Mouse (Mus musculus): ENCODE measurements at regions not wholly inside any gene's neighbourhood (a gene's known extent, or its start where the extent isn't known, plus 50 kb on each side); places are given as distances from the start of the nearest gene placed in this dataset.
A peak's percentile ranks its signal among the peaks of the same experiment; 100 is the strongest.

- Histone ChIP-seq H3K36me3 (replicated peaks; ENCODE audit: control insufficient read depth, insufficient read depth, low read depth, low read length) (no peaks in the 10 kb centered on the region), H3K9ac (replicated peaks; ENCODE audit: low read length) (no peak overlapping the region), H3K9me3 (replicated peaks; ENCODE audit: control insufficient read depth, low read length) (no peaks in the 10 kb centered on the region), H3K4me1 (ENCODE audit: control insufficient read depth, insufficient read depth, low read length) (no peaks in the 10 kb centered on the region), H3K4me3 (ENCODE audit: low read depth, low read length) (no peak overlapping the region), H3K27ac (replicated peaks; ENCODE audit: low read depth, low read length) (no peak overlapping the region), H3K4me2 (ENCODE audit: low read depth, low read length) (no peak overlapping the region), H3K27me3 (ENCODE audit: control insufficient read depth, insufficient read depth, low read length) (no peaks in the 10 kb centered on the region)
- peak; percentile 10 for DNase-seq (ENCODE audit: low spot score)
- no peak for ATAC-seq (replicated peaks; ENCODE audit: insufficient number of reproducible peaks, low FRiP score, low TSS enrichment, low read depth)
- 60% methylated on average over 3 of the region's 3 CpGs for WGBS
Measured at GRCm38 (mm10) chr15:42921618-42922017, 2787.5 kb downstream of the 9330182O14Rik start.

GRCm38 (mm10) chr15:42928331-42928730 lies 2794.2 kb downstream of the 9330182O14Rik start:
- H3K9me3 ChIP-seq (replicated peaks; ENCODE audit: control insufficient read depth, low read length): no peaks in the 10 kb centered on the region
- no peak for DNase-seq (ENCODE audit: low spot score)
- no peaks in the 10 kb centered on the region for H3K4me1 ChIP-seq (ENCODE audit: control insufficient read depth, insufficient read depth, low read length)
- H3K27ac ChIP-seq (replicated peaks; ENCODE audit: low read depth, low read length): no peak overlapping the region
- H3K4me3 ChIP-seq (ENCODE audit: low read depth, low read length): no peak overlapping the region
- H3K27me3 ChIP-seq (ENCODE audit: control insufficient read depth, insufficient read depth, low read length): no peaks in the 10 kb centered on the region
- ATAC-seq (replicated peaks; ENCODE audit: insufficient number of reproducible peaks, low FRiP score, low TSS enrichment, low read depth): no peak
- no peaks in the 10 kb centered on the region for H3K36me3 ChIP-seq (replicated peaks; ENCODE audit: control insufficient read depth, insufficient read depth, low read depth, low read length)
- WGBS: 78% methylated on average over 4 of the region's 4 CpGs
- no peak overlapping the region for H3K4me2 ChIP-seq (ENCODE audit: low read depth, low read length)
- H3K9ac ChIP-seq (replicated peaks; ENCODE audit: low read length): no peak overlapping the region

GRCm38 (mm10) chr15:42944610-42945009 lies 2810.4 kb downstream of the 9330182O14Rik start:
- no peaks in the 10 kb centered on the region for H3K9me3 ChIP-seq (replicated peaks; ENCODE audit: control insufficient read depth, low read length)
- H3K27me3 ChIP-seq (ENCODE audit: control insufficient read depth, insufficient read depth, low read length): no peaks in the 10 kb centered on the region
- H3K27ac ChIP-seq (replicated peaks; ENCODE audit: low read depth, low read length): no peak overlapping the region
- no peaks in the 10 kb centered on the region for H3K36me3 ChIP-seq (replicated peaks; ENCODE audit: control insufficient read depth, insufficient read depth, low read depth, low read length)
- DNase-seq (ENCODE audit: low spot score) (no peak), ATAC-seq (replicated peaks; ENCODE audit: insufficient number of reproducible peaks, low FRiP score, low TSS enrichment, low read depth) (no peak)
- H3K4me1 ChIP-seq (ENCODE audit: control insufficient read depth, insufficient read depth, low read length): no peaks in the 10 kb centered on the region
- H3K4me2 ChIP-seq (ENCODE audit: low read depth, low read length): no peak overlapping the region
- no peak overlapping the region for H3K9ac ChIP-seq (replicated peaks; ENCODE audit: low read length)
- 89% methylated on average over 1 of the region's 1 CpGs for WGBS
- H3K4me3 ChIP-seq (ENCODE audit: low read depth, low read length): no peak overlapping the region

- Histone ChIP-seq H3K9ac (replicated peaks; ENCODE audit: low read length) (no peak overlapping the region), H3K27ac (replicated peaks; ENCODE audit: low read depth, low read length) (no peak overlapping the region), H3K36me3 (replicated peaks; ENCODE audit: control insufficient read depth, insufficient read depth, low read depth, low read length) (no peaks in the 10 kb centered on the region), H3K27me3 (ENCODE audit: control insufficient read depth, insufficient read depth, low read length) (no peaks in the 10 kb centered on the region), H3K9me3 (replicated peaks; ENCODE audit: control insufficient read depth, low read length) (no peaks in the 10 kb centered on the region), H3K4me3 (ENCODE audit: low read depth, low read length) (no peak overlapping the region), H3K4me1 (ENCODE audit: control insufficient read depth, insufficient read depth, low read length) (no peaks in the 10 kb centered on the region), H3K4me2 (ENCODE audit: low read depth, low read length) (no peak overlapping the region)
- 79% methylated on average over 4 of the region's 4 CpGs for WGBS
- no peak for ATAC-seq (replicated peaks; ENCODE audit: insufficient number of reproducible peaks, low FRiP score, low TSS enrichment, low read depth)
- DNase-seq (ENCODE audit: low spot score): no peak
Measured at GRCm38 (mm10) chr15:42955167-42955566, 2821.0 kb downstream of the 9330182O14Rik start.

GRCm38 (mm10) chr15:42962747-42963338 lies 2828.7 kb downstream of the 9330182O14Rik start:
- 0 out of 2 replicates have a peak, but pooled peaks have one; percentile 34 for ATAC-seq (replicated peaks; ENCODE audit: insufficient number of reproducible peaks, low FRiP score, low TSS enrichment, low read depth)

GRCm38 (mm10) chr15:42965314-42965713 lies 2831.1 kb downstream of the 9330182O14Rik start:
- Histone ChIP-seq H3K36me3 (replicated peaks; ENCODE audit: control insufficient read depth, insufficient read depth, low read depth, low read length) (no peaks in the 10 kb centered on the region), H3K4me3 (ENCODE audit: low read depth, low read length) (no peak overlapping the region), H3K4me1 (ENCODE audit: control insufficient read depth, insufficient read depth, low read length) (no peaks in the 10 kb centered on the region), H3K27me3 (ENCODE audit: control insufficient read depth, insufficient read depth, low read length) (no peaks in the 10 kb centered on the region), H3K9ac (replicated peaks; ENCODE audit: low read length) (no peak overlapping the region), H3K9me3 (replicated peaks; ENCODE audit: control insufficient read depth, low read length) (no peaks in the 10 kb centered on the region), H3K4me2 (ENCODE audit: low read depth, low read length) (no peak overlapping the region), H3K27ac (replicated peaks; ENCODE audit: low read depth, low read length) (no peak overlapping the region)
- DNase-seq (ENCODE audit: low spot score) (no peak), ATAC-seq (replicated peaks; ENCODE audit: insufficient number of reproducible peaks, low FRiP score, low TSS enrichment, low read depth) (no peak)
- 64% methylated on average over 3 of the region's 3 CpGs for whole genome bisulfite sequencing

More at GRCm38 (mm10) chr15:42962747-42963338, 2828.7 kb downstream of the 9330182O14Rik start:
- DNase-seq (ENCODE audit: low spot score): peak; percentile 93
- H3K9ac ChIP-seq (replicated peaks; ENCODE audit: low read length): no peak overlapping the region
- no peak overlapping the region for H3K4me2 ChIP-seq (ENCODE audit: low read depth, low read length)
- H3K27me3 ChIP-seq (ENCODE audit: control insufficient read depth, insufficient read depth, low read length): no peaks in the 10 kb centered on the region
- no peak overlapping the region for H3K27ac ChIP-seq (replicated peaks; ENCODE audit: low read depth, low read length)
- H3K4me3 ChIP-seq (ENCODE audit: low read depth, low read length): no peak overlapping the region
- no peaks in the 10 kb centered on the region for H3K9me3 ChIP-seq (replicated peaks; ENCODE audit: control insufficient read depth, low read length)
- no peaks in the 10 kb centered on the region for H3K36me3 ChIP-seq (replicated peaks; ENCODE audit: control insufficient read depth, insufficient read depth, low read depth, low read length)
- H3K4me1 ChIP-seq (ENCODE audit: control insufficient read depth, insufficient read depth, low read length): no peaks in the 10 kb centered on the region
- WGBS: 13% methylated on average over 11 of the region's 11 CpGs
